Mouse (Mus musculus): ENCODE data around the gene Rnf208.

- TF ChIP-seq CTCF (IDR thresholded peaks at IDR 0.05; ENCODE audit: low read depth, low read length) (no peak), POLR2A (IDR thresholded peaks at IDR 0.05; ENCODE audit: extremely low read depth, insufficient read depth, low read length) (no peak)
Observed at GRCm38 (mm10) chr2:25289651-25290050, 47.6 kb downstream of the Rnf208 start, which contains the start of gene Lrrc26.

Measured in liver, adult 2 months (tissue).